Mouse (Mus musculus): ENCODE results near the gene Pspn. TPM values are rescaled to one million over a fixed set of nuclear protein-coding genes. Genes with fewer than 3 reads are reported as not detected.

Pspn gene
- total and polyA plus RNA-seq, 3 experiments: 1.0 TPM; not detected in 2

DNA sequence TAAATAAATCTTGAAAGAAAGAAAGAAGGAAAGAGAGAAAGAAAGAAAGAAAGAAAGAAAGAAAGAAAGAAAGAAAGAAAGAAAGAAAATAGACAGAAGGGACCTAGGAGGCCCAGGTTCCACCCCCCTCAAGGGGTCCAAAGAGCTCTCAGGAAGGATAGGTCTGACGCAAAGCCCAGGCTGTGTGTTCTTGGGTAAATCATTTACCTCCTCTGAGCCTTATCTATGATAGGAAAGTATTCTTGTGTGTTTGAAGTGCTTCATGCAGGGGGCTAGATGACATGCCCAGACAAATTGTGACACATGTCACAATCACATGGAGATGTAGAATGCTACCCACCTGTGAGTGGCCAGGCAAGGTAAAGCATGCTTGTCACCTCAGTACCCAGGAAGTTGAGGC is 47.2 kb downstream of the Pspn start:
- no peaks in the 10 kb centered on the region for H3K9me3 ChIP-seq (replicated peaks; ENCODE audit: insufficient read depth, low read length)
- DNase-seq (ENCODE audit: low read depth, low spot score): no peak
- no peaks in the 10 kb centered on the region for H3K36me3 ChIP-seq (ENCODE audit: control insufficient read depth in 1 of 2, insufficient read depth in 2 of 2, low read length in 2 of 2)
- no peaks in the 10 kb centered on the region for H3K79me2 ChIP-seq (ENCODE audit: control insufficient read depth, insufficient read depth, low read length, poor library complexity)
- no peaks in the 10 kb centered on the region for H3K27me3 ChIP-seq (ENCODE audit: control insufficient read depth in 1 of 2, insufficient read depth in 2 of 2, low read length in 2 of 2)
- H3K4me3 ChIP-seq (ENCODE audit: control insufficient read depth in 1 of 2, insufficient read depth in 1 of 2, low read depth in 2 of 2, low read length in 2 of 2): no peak overlapping the region
- peaks cover 0 to 1% of the 10 kb centered on the region in 2 experiments; a peak in 2 of 4 replicates for H3K4me1 ChIP-seq (ENCODE audit: control insufficient read depth in 1 of 2, insufficient read depth in 2 of 2, low read length in 2 of 2)
- TF ChIP-seq BHLHE40 (IDR thresholded peaks at IDR 0.05; ENCODE audit: borderline replicate concordance, low read depth, low read length): no peak
- TF ChIP-seq ZMIZ1 (IDR thresholded peaks at IDR 0.05; ENCODE audit: low read depth, low read length): no peak
- no peak for TF ChIP-seq KAT2A (conservative IDR thresholded peaks at IDR 0.05; ENCODE audit: low read depth, low read length)
- no peak for TF ChIP-seq CHD2 (IDR thresholded peaks at IDR 0.05; ENCODE audit: low read length)
- TF ChIP-seq USF1 (IDR thresholded peaks at IDR 0.05; ENCODE audit: low read depth, low read length): no peak
- TF ChIP-seq MAZ (IDR thresholded peaks at IDR 0.05; ENCODE audit: low read depth, low read length): no peak
- no peak for TF ChIP-seq POLR2AphosphoS2 (IDR thresholded peaks at IDR 0.05; ENCODE audit: low read length)
- no peak for TF ChIP-seq TCF12 (IDR thresholded peaks at IDR 0.05; ENCODE audit: low read depth, low read length)
- H3K27ac ChIP-seq (ENCODE audit: control insufficient read depth, low read depth, low read length): no peak overlapping the region
- no peak overlapping the region for H3K9ac ChIP-seq (ENCODE audit: control insufficient read depth, low read depth, low read length, poor library complexity, severe bottlenecking)

GRCm38 (mm10) chr17:56950915-56951314 is 48.9 kb downstream of the Pspn start:
- H3K4me3 ChIP-seq (ENCODE audit: control insufficient read depth in 1 of 2, insufficient read depth in 1 of 2, low read depth in 2 of 2, low read length in 2 of 2): no peak overlapping the region
- no peaks in the 10 kb centered on the region for H3K9me3 ChIP-seq (replicated peaks; ENCODE audit: insufficient read depth, low read length)
- no peaks in the 10 kb centered on the region for H3K36me3 ChIP-seq (ENCODE audit: control insufficient read depth in 1 of 2, insufficient read depth in 2 of 2, low read length in 2 of 2)
- DNase-seq (ENCODE audit: low read depth, low spot score): peak; percentile 80
- TF ChIP-seq JUND (IDR thresholded peaks at IDR 0.05; ENCODE audit: low read depth, low read length) (no peak), BHLHE40 (IDR thresholded peaks at IDR 0.05; ENCODE audit: borderline replicate concordance, low read depth, low read length) (peak; percentile 53; the same call in 1 of the 2 replicates), EP300 (IDR thresholded peaks at IDR 0.05; ENCODE audit: low read depth in 1 of 2, low read length in 2 of 2) (no peak), MYC (IDR thresholded peaks at IDR 0.05; ENCODE audit: low read depth, low read length) (peak; percentile 70; the same call in 1 of the 2 replicates), RAD21 (IDR thresholded peaks at IDR 0.05; ENCODE audit: low read depth, low read length) (peak; percentile 79), USF1 (IDR thresholded peaks at IDR 0.05; ENCODE audit: low read depth, low read length) (no peak), RCOR1 (IDR thresholded peaks at IDR 0.05; ENCODE audit: low read depth, low read length) (no peak), SMC3 (IDR thresholded peaks at IDR 0.05; ENCODE audit: low read depth, low read length) (peak; percentile 85), UBTF (IDR thresholded peaks at IDR 0.05; ENCODE audit: borderline replicate concordance, insufficient read depth, low read depth, low read length) (no peak), TCF12 (IDR thresholded peaks at IDR 0.05; ENCODE audit: low read depth, low read length) (no peak), ZKSCAN1 (IDR thresholded peaks at IDR 0.05; ENCODE audit: low read depth, low read length) (no peak), ZNF384 (IDR thresholded peaks at IDR 0.05; ENCODE audit: low read depth, low read length) (peak; percentile 86), ZC3H11A (IDR thresholded peaks at IDR 0.05; ENCODE audit: low read depth, low read length) (peak; percentile 74), MXI1 (IDR thresholded peaks at IDR 0.05; ENCODE audit: low read depth, low read length) (no peak), CTCF (IDR thresholded peaks at IDR 0.05 in 2 of 3, conservative IDR thresholded peaks at IDR 0.05 in 1 of 3; ENCODE audit: control insufficient read depth in 1 of 3, insufficient read depth in 1 of 3, low read depth in 2 of 3, low read length in 3 of 3, poor library complexity in 1 of 3, severe bottlenecking in 1 of 3) (peak; percentile 91 to 96 (median 92)), SIN3A (IDR thresholded peaks at IDR 0.05; ENCODE audit: low read length) (no peak), TBP (IDR thresholded peaks at IDR 0.05; ENCODE audit: low read depth, low read length) (no peak)
- H3K79me2 ChIP-seq (ENCODE audit: control insufficient read depth, insufficient read depth, low read length, poor library complexity): no peaks in the 10 kb centered on the region
- H3K4me1 ChIP-seq (ENCODE audit: control insufficient read depth in 1 of 2, insufficient read depth in 2 of 2, low read length in 2 of 2): no peaks in the 10 kb centered on the region
- H3K9ac ChIP-seq (ENCODE audit: control insufficient read depth, low read depth, low read length, poor library complexity, severe bottlenecking): no peak overlapping the region
- H3K27me3 ChIP-seq (ENCODE audit: control insufficient read depth in 1 of 2, insufficient read depth in 2 of 2, low read length in 2 of 2): peaks cover 3 to 4% of the 10 kb centered on the region in 2 experiments; a peak in 3 of 4 replicates
- H3K27ac ChIP-seq (ENCODE audit: control insufficient read depth, low read depth, low read length): no peak overlapping the region

Other genes starting within 250 kb of the Pspn start
- gene Nrtn, start 242.5 kb downstream of the Pspn start, total RNA-seq (2012; rRNA removed): 5.6 and 10.9 TPM in 2 replicates
- gene Nrtn, start 242.5 kb downstream of the Pspn start, polyA plus RNA-seq (2012; ENCODE audit: insufficient read depth in 1 of 2, insufficient read length in 2 of 2, low read depth in 1 of 2, low replicate concordance in 2 of 2, missing spikeins in 1 of 2): 10 to 100 TPM in 1 of 2 experiments, not detected in 1; 11.8 TPM
- gene Dus3l, start 235.3 kb downstream of the Pspn start, total RNA-seq (2012; rRNA removed): 34.1 and 38.9 TPM in 2 replicates
- gene Dus3l, start 235.3 kb downstream of the Pspn start, polyA plus RNA-seq (2012; ENCODE audit: insufficient read depth in 1 of 2, insufficient read length in 2 of 2, low read depth in 1 of 2, low replicate concordance in 2 of 2, missing spikeins in 1 of 2): 10 to 100 TPM in 1 of 2 experiments, not detected in 1; 70.5 TPM
- 1.0 and 1.3 TPM in 2 replicates for gene Prr22, start 229.8 kb downstream of the Pspn start, total RNA-seq (2012; rRNA removed)
- gene Prr22, start 229.8 kb downstream of the Pspn start, polyA plus RNA-seq (2012; ENCODE audit: insufficient read depth in 1 of 2, insufficient read length in 2 of 2, low read depth in 1 of 2, low replicate concordance in 2 of 2, missing spikeins in 1 of 2): 1 to 10 TPM in 1 of 2 experiments, not detected in 1; 5.5 TPM
- 7.5 and 8.7 TPM in 2 replicates for gene Rfx2, start 169.0 kb downstream of the Pspn start, total RNA-seq (2012; rRNA removed)
- gene Rfx2, start 169.0 kb downstream of the Pspn start, polyA plus RNA-seq (2012; ENCODE audit: insufficient read depth in 1 of 2, insufficient read length in 2 of 2, low read depth in 1 of 2, low replicate concordance in 2 of 2, missing spikeins in 1 of 2): 10 to 100 TPM in 1 of 2 experiments, not detected in 1; 29.2 TPM
- not detected in 2 replicates for gene Acsbg2, start 125.6 kb downstream of the Pspn start, total RNA-seq (2012; rRNA removed)
- not detected for gene Acsbg2, start 125.6 kb downstream of the Pspn start, polyA plus RNA-seq (2012; ENCODE audit: insufficient read depth in 1 of 2, insufficient read length in 2 of 2, low read depth in 1 of 2, low replicate concordance in 2 of 2, missing spikeins in 1 of 2)
- 0.26 and 0.27 TPM in 2 replicates for gene 1700061G19Rik, start 124.5 kb downstream of the Pspn start, total RNA-seq (2012; rRNA removed)
- under 1 TPM in 1 of 2 experiments, not detected in 1; 0.68 TPM for gene 1700061G19Rik, start 124.5 kb downstream of the Pspn start, polyA plus RNA-seq (2012; ENCODE audit: insufficient read depth in 1 of 2, insufficient read length in 2 of 2, low read depth in 1 of 2, low replicate concordance in 2 of 2, missing spikeins in 1 of 2)
- 21.7 and 25.0 TPM in 2 replicates for gene Mllt1, start 64.6 kb downstream of the Pspn start, total RNA-seq (2012; rRNA removed)
- 10 to 100 TPM in 1 of 2 experiments, not detected in 1; 63.0 TPM for gene Mllt1, start 64.6 kb downstream of the Pspn start, polyA plus RNA-seq (2012; ENCODE audit: insufficient read depth in 1 of 2, insufficient read length in 2 of 2, low read depth in 1 of 2, low replicate concordance in 2 of 2, missing spikeins in 1 of 2)
- not detected in 2 replicates for gene Acer1, start 17.9 kb downstream of the Pspn start, total RNA-seq (2012; rRNA removed)
- gene Acer1, start 17.9 kb downstream of the Pspn start, polyA plus RNA-seq (2012; ENCODE audit: insufficient read depth in 1 of 2, insufficient read length in 2 of 2, low read depth in 1 of 2, low replicate concordance in 2 of 2, missing spikeins in 1 of 2): under 1 TPM in 1 of 2 experiments, not detected in 1; 0.03 TPM
- gene Clpp, start 9.7 kb downstream of the Pspn start, total RNA-seq (2012; rRNA removed): 177 TPM in 2 replicates
- 100 to 1,000 TPM in 1 of 2 experiments, not detected in 1; 178 TPM for gene Clpp, start 9.7 kb downstream of the Pspn start, polyA plus RNA-seq (2012; ENCODE audit: insufficient read depth in 1 of 2, insufficient read length in 2 of 2, low read depth in 1 of 2, low replicate concordance in 2 of 2, missing spikeins in 1 of 2)
- 22.5 and 26.4 TPM in 2 replicates for gene Alkbh7, start 2.7 kb downstream of the Pspn start, total RNA-seq (2012; rRNA removed)
- gene Alkbh7, start 2.7 kb downstream of the Pspn start, polyA plus RNA-seq (2012; ENCODE audit: insufficient read depth in 1 of 2, insufficient read length in 2 of 2, low read depth in 1 of 2, low replicate concordance in 2 of 2, missing spikeins in 1 of 2): 10 to 100 TPM in 1 of 2 experiments, not detected in 1; 18.9 TPM
- gene Gtf2f1, start 11.3 kb upstream of the Pspn start, total RNA-seq (2012; rRNA removed): 116 and 145 TPM in 2 replicates
- gene Gtf2f1, start 11.3 kb upstream of the Pspn start, polyA plus RNA-seq (2012; ENCODE audit: insufficient read depth in 1 of 2, insufficient read length in 2 of 2, low read depth in 1 of 2, low replicate concordance in 2 of 2, missing spikeins in 1 of 2): 100 to 1,000 TPM in 1 of 2 experiments, not detected in 1; 171 TPM
- gene Gm17949, start 11.5 kb upstream of the Pspn start, total RNA-seq (2012; rRNA removed): 0.08 TPM in 1 of 2 replicates, not detected in the other
- under 1 TPM in 1 of 2 experiments, not detected in 1; 0.13 TPM for gene Gm17949, start 11.5 kb upstream of the Pspn start, polyA plus RNA-seq (2012; ENCODE audit: insufficient read depth in 1 of 2, insufficient read length in 2 of 2, low read depth in 1 of 2, low replicate concordance in 2 of 2, missing spikeins in 1 of 2)
- 89.3 and 104 TPM in 2 replicates for gene Khsrp, start 31.5 kb upstream of the Pspn start, total RNA-seq (2012; rRNA removed)
- gene Khsrp, start 31.5 kb upstream of the Pspn start, polyA plus RNA-seq (2012; ENCODE audit: insufficient read depth in 1 of 2, insufficient read length in 2 of 2, low read depth in 1 of 2, low replicate concordance in 2 of 2, missing spikeins in 1 of 2): 100 to 1,000 TPM; 125 to 157 TPM
- 0.08 and 0.13 TPM in 2 replicates for gene Slc25a41, start 41.6 kb upstream of the Pspn start, total RNA-seq (2012; rRNA removed)
- gene Slc25a41, start 41.6 kb upstream of the Pspn start, polyA plus RNA-seq (2012; ENCODE audit: insufficient read depth in 1 of 2, insufficient read length in 2 of 2, low read depth in 1 of 2, low replicate concordance in 2 of 2, missing spikeins in 1 of 2): under 1 TPM in 1 of 2 experiments, not detected in 1; 0.15 TPM
- gene Crb3, start 59.1 kb upstream of the Pspn start, total RNA-seq (2012; rRNA removed): not detected in 2 replicates
- gene Crb3, start 59.1 kb upstream of the Pspn start, polyA plus RNA-seq (2012; ENCODE audit: insufficient read depth in 1 of 2, insufficient read length in 2 of 2, low read depth in 1 of 2, low replicate concordance in 2 of 2, missing spikeins in 1 of 2): under 1 TPM in 1 of 2 experiments, not detected in 1; 0.19 TPM
- gene Slc25a23, start 59.8 kb upstream of the Pspn start, total RNA-seq (2012; rRNA removed): 4.9 and 5.9 TPM in 2 replicates
- gene Slc25a23, start 59.8 kb upstream of the Pspn start, polyA plus RNA-seq (2012; ENCODE audit: insufficient read depth in 1 of 2, insufficient read length in 2 of 2, low read depth in 1 of 2, low replicate concordance in 2 of 2, missing spikeins in 1 of 2): 10 to 100 TPM in 1 of 2 experiments, not detected in 1; 60.8 TPM
- gene Dennd1c, start 78.5 kb upstream of the Pspn start, total RNA-seq (2012; rRNA removed): 3.2 and 3.8 TPM in 2 replicates
- 10 to 100 TPM in 1 of 2 experiments, not detected in 1; 20.7 TPM for gene Dennd1c, start 78.5 kb upstream of the Pspn start, polyA plus RNA-seq (2012; ENCODE audit: insufficient read depth in 1 of 2, insufficient read length in 2 of 2, low read depth in 1 of 2, low replicate concordance in 2 of 2, missing spikeins in 1 of 2)
- gene Tubb4a, start 87.8 kb upstream of the Pspn start, total RNA-seq (2012; rRNA removed): 0.35 and 0.62 TPM in 2 replicates
- gene Tubb4a, start 87.8 kb upstream of the Pspn start, polyA plus RNA-seq (2012; ENCODE audit: insufficient read depth in 1 of 2, insufficient read length in 2 of 2, low read depth in 1 of 2, low replicate concordance in 2 of 2, missing spikeins in 1 of 2): 1 to 10 TPM in 1 of 2 experiments, not detected in 1; 6.4 TPM
- 2.0 and 2.5 TPM in 2 replicates for gene Tnfsf9, start 105.3 kb upstream of the Pspn start, total RNA-seq (2012; rRNA removed)
- 1 to 10 TPM in 1 of 2 experiments, not detected in 1; 3.4 TPM for gene Tnfsf9, start 105.3 kb upstream of the Pspn start, polyA plus RNA-seq (2012; ENCODE audit: insufficient read depth in 1 of 2, insufficient read length in 2 of 2, low read depth in 1 of 2, low replicate concordance in 2 of 2, missing spikeins in 1 of 2)
- not detected in 2 replicates for gene Cd70, start 149.8 kb upstream of the Pspn start, total RNA-seq (2012; rRNA removed)
- not detected for gene Cd70, start 149.8 kb upstream of the Pspn start, polyA plus RNA-seq (2012; ENCODE audit: insufficient read depth in 1 of 2, insufficient read length in 2 of 2, low read depth in 1 of 2, low replicate concordance in 2 of 2, missing spikeins in 1 of 2)
- not detected in 2 replicates for gene Tnfsf14, start 194.2 kb upstream of the Pspn start, total RNA-seq (2012; rRNA removed)
- gene Tnfsf14, start 194.2 kb upstream of the Pspn start, polyA plus RNA-seq (2012; ENCODE audit: insufficient read depth in 1 of 2, insufficient read length in 2 of 2, low read depth in 1 of 2, low replicate concordance in 2 of 2, missing spikeins in 1 of 2): not detected
- gene C3, start 228.1 kb upstream of the Pspn start, total RNA-seq (2012; rRNA removed): 0.35 and 0.59 TPM in 2 replicates
- gene C3, start 228.1 kb upstream of the Pspn start, polyA plus RNA-seq (2012; ENCODE audit: insufficient read depth in 1 of 2, insufficient read length in 2 of 2, low read depth in 1 of 2, low replicate concordance in 2 of 2, missing spikeins in 1 of 2): 1 to 10 TPM in 1 of 2 experiments, not detected in 1; 3.2 TPM
- 21.8 and 22.1 TPM in 2 replicates for gene Gpr108, start 248.4 kb upstream of the Pspn start, total RNA-seq (2012; rRNA removed)
- gene Gpr108, start 248.4 kb upstream of the Pspn start, polyA plus RNA-seq (2012; ENCODE audit: insufficient read depth in 1 of 2, insufficient read length in 2 of 2, low read depth in 1 of 2, low replicate concordance in 2 of 2, missing spikeins in 1 of 2): 10 to 100 TPM in 1 of 2 experiments, not detected in 1; 35.9 TPM
- gene Trip10, start 249.4 kb upstream of the Pspn start, total RNA-seq (2012; rRNA removed): 8.9 and 10.9 TPM in 2 replicates
- gene Trip10, start 249.4 kb upstream of the Pspn start, polyA plus RNA-seq (2012; ENCODE audit: insufficient read depth in 1 of 2, insufficient read length in 2 of 2, low read depth in 1 of 2, low replicate concordance in 2 of 2, missing spikeins in 1 of 2): 10 to 100 TPM in 1 of 2 experiments, not detected in 1; 20.8 TPM